Mouse (Mus musculus) E14TG2a.4 (cell line): ENCODE data around the gene Ctnna3.

Experiments used
- CTCF ChIP-seq: conservative IDR thresholded peaks from 2 replicates; pipeline ENCODE4 v1.5.1; 2014; ENCODE audit warnings: low read length
- NANOG ChIP-seq: IDR thresholded peaks from 2 replicates; pipeline ENCODE4 v1.6.1; 2014; ENCODE audit warnings: borderline replicate concordance, low read length, mixed read lengths

- no peak for TF ChIP-seq NANOG
- TF ChIP-seq CTCF, result no peak
Measured at GRCm38 (mm10) chr10:63429785-63430305, at the start of gene Ctnna3.
